Mouse (Mus musculus): ENCODE measurements around the gene Lilra6.

- TF ChIP-seq CTCF (IDR thresholded peaks at IDR 0.05; ENCODE audit: borderline replicate concordance, extremely low read depth, insufficient read depth, insufficient read length) (no peak), POLR2A (IDR thresholded peaks at IDR 0.05; ENCODE audit: borderline replicate concordance, extremely low read depth, insufficient read depth, insufficient read length, poor library complexity, severe bottlenecking) (no peak)
These were observed 30.8 kb upstream of the Lilra6 start for GRCm38 (mm10) chr7:3946117-3946516.
